Mouse (Mus musculus) layer of hippocampus, adult 9-10 months (tissue): ENCODE results near the gene Ftsj1.

Experiments used
- DNase-seq: peaks from one replicate; pipeline ENCODE4 v3.0.0; 2022; ENCODE audit warnings: low spot score

The Ftsj1 gene

DNA sequence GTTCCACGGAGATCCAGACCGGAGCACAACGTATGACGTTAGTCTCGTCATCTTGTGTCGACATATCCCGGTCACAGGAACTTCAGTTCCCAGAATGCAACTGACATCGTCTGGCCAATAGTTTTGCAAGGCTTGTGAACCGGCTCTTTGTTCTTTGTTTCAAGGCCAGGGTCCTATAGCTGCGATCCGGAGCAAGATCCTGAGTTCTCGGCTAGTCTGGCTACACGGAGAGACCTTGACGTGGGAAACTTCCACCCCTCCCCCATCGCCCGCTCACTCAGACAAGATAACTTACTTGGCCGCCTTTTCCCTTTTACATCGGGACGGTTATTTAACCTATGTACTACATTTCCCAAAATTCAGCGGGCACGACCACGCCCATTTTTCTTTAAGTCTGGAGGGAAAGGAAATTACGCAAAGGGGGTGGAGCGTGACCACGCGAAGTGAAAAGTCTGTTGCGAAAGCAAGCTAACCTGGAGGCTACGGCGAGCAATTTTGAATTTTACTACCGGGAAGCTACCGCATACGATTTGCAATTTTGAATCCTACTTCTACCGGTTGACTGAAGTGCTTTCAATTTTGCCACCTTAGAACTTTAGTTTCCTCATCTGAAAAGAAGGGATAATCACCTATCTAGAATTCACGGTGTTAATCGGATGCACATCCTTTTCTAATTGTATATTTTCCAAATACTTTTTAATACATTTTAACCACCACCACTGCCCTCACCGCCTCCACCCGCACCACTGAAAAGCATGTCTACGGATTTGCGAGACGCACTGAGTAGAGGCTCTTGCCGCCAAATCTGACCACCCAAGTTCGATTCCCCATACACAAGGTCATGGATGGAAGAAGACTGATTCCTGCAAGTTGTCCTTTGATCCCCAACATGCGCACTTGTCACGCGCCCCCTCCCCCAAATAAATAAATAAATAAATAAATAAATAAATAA is at the start of gene Ftsj1:
Gene Ftsj1 (minus strand): TSS at position 73 of the 952 bp plus-strand sequence.
- peak; percentile 85 for DNase-seq

- no peak for DNase-seq
These were observed 36.4 kb upstream of the Ftsj1 start for GRCm38 (mm10) chrX:8288621-8289020.

GRCm38 (mm10) chrX:8274056-8274455 is 21.9 kb upstream of the Ftsj1 start:
- DNase-seq = no peak

DNA sequence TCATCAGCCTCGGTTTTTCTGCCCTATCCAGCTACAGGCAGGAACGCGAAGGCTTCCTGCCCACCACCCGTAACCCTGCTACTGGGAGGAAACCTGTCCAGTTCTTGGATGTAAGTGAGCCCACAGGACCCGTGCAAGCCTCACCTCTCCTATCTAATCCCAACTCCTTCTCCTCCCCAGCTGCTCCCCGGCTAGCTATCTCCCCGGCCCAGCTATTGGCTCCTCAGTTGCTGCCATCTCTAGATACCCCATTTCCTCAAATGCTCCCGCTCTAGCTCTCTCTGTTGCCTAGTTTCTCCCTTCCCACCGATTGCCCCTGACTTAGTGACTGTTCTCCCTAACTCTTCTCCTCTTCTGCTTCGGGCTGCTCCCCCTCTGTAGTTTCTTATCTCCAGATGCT is 19.8 kb upstream of the Ftsj1 start:
- DNase-seq = no peak

DNA sequence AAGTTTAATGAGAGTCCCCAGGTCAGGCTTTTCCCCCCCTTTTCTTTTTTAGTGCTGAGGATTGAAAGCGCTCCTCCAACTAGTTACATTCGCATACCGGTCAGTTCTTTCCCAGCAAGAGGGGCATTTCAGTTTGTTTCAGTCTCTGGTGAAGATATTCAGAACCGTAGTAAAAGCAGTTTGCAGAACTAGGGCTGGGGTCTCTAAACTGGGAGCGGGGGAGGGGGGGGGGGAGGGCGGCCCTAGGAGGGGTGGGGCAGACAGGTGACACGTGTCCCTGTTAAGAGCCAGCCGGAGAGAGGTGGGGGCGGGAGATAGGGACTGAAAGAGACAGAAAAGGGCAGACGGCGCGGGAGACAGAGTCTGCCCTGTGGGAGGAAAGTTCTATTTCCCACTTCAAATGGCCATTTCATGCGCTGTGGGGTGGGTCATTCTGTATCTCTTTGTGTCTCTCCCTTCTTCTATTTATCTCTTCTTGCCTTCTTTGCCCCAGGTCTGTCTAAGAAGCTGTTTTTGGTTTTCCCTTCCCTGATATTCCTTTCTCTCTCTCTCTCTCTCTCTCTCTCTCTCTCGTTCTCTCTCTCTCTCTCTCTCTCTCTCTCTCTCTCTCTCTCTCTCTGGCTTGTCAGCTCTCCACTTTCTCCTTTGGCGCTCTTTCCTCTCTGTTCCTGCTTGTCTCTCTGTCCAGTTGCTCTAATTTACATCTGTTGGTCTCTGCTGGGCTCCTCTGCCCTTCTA is 19.0 kb upstream of the Ftsj1 start, which contains the start of gene Slc38a5:
Gene Slc38a5 (plus strand): TSS at position 51 of the 738 bp plus-strand sequence.
- no peak for DNase-seq

GRCm38 (mm10) chrX:8264222-8264621 is 12.0 kb upstream of the Ftsj1 start:
- no peak for DNase-seq

DNA sequence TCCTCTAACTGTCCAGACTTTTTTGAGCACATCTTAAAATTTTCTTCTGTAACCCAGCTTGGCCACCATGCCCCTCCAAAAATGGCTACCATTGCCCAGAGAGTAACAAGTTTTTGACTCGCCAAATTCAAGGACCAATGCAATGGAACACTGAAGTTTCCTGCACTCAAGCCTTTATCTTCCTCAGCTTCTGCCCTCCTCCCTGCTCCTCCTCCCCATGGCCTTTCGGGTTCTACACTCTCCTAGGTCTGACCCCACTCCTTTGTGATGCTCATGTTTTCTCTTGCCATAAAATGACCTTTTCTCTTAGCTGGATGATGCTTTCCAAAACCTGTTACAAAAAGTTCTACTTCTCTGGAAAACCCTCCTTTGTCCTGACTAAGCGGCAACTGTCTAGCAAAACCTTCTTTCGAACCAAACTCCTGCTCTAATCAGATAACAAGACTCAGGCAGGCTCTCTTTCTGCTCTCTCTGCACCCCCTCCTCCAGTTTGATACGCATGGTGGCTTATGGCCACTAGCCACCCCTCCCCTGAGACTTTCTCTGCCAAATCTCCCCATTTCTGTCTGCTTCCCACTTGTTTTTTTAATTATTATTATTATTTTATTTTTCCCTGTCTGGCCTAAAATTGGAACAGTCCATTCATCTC is 11.1 kb upstream of the Ftsj1 start:
- no peak for DNase-seq

- no peak for DNase-seq
These were observed 7.3 kb upstream of the Ftsj1 start for GRCm38 (mm10) chrX:8259478-8259877.

DNA sequence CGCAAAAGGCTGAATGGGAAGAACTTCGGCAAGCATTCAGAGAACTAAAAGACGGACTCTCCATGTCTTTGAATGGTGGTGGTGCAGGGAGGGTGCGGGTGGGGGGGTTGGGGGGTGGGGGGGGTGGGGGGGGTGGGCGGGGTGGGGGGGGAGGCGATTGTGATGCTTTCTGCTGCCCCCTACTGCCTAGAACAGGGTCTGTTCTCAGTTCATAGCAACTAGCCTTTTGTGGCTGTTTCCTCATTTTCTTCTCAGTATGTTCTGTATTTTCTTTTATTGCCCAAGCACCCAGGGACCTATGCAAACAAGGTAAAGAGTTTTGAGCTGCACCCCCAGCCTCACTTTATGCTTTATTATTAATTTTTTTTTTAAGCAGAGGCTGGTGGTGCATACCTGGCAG is 3.6 kb upstream of the Ftsj1 start:
- DNase-seq = no peak

GRCm38 (mm10) chrX:8253711-8254110 is 1.5 kb upstream of the Ftsj1 start:
- DNase-seq = no peak

DNA sequence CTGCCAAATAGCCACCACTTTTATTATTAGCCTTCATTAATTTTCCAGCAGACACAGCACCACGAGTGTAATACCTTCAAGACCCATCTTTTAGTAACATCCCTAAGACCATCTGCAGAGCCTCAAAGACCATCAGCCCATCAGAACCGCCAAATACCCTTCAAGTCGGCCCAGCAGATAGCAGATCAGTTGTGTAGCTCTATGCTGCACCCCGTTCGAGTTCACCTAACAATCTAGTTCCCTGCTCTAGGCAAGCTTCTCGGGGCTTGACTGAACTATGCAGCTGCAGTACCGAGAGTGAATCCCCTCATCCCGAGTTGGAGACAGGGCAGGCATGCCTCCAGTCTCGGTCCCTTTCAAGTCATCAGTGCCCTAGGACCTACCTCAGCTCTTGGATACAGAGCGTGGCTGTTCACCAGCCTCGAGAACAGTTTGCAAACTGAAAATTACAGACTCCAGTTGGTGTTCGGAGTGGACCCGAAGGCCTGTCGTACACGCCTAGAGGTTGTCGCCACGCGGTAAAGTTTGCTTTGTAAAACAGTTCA is 345 bp downstream of the Ftsj1 start:
- DNase-seq = no peak

DNA sequence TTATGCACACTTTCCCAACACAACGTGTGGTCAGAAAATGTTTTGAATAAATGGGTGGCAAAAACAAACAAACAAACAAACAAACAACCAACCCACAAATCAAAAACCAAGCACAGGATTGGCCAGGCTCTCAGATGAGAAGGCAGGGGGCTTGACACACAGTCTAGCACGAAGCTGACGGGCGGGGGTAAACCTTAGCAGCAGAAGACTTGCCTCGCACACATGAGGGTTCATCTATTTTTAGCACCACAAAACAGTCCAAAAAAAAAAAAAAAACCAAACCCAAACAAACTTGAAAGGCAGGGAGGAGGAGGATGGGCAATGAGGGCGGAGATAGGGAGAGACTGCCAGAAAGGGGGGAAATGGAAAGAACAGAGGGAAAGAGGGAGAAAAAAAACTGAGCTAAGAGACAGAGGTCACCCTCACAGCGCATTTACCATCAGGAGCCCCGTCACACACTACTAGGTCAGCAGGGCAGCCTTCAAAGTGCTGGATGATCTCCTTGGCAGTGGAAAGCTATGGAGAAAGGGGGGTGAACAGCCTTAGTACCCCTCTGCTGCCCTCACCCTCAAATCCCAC is 3.6 kb downstream of the Ftsj1 start:
- no peak for DNase-seq

DNA sequence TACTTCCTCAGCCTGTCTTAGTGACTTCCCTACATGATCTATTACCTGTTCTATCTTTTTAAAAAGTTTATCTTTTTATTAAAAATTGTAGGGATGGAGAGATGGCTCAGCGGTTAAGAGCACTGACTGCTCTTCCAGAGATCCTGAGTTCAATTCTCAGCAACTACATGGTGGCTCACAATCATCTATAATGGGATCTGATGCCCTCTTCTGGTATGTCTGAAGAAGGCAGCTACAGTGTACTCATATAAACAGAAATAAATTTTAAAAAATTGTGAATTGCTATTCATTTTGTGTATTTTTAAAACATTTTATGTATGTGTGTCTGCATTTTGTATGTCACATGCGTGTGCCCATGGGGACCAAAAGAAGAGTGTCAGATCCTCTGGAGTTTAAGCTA is 4.5 kb downstream of the Ftsj1 start:
- DNase-seq = no peak

- no peak for DNase-seq
These were observed 13.3 kb downstream of the Ftsj1 start for GRCm38 (mm10) chrX:8238804-8239395.

- no peak for DNase-seq
These were observed 15.5 kb downstream of the Ftsj1 start for GRCm38 (mm10) chrX:8236704-8237103.

- no peak for DNase-seq
These were observed 18.6 kb downstream of the Ftsj1 start for GRCm38 (mm10) chrX:8233602-8234001.

GRCm38 (mm10) chrX:8230272-8230671 is 21.9 kb downstream of the Ftsj1 start:
- no peak for DNase-seq

- DNase-seq = no peak
These were observed 28.7 kb downstream of the Ftsj1 start for GRCm38 (mm10) chrX:8223473-8223872.

DNA sequence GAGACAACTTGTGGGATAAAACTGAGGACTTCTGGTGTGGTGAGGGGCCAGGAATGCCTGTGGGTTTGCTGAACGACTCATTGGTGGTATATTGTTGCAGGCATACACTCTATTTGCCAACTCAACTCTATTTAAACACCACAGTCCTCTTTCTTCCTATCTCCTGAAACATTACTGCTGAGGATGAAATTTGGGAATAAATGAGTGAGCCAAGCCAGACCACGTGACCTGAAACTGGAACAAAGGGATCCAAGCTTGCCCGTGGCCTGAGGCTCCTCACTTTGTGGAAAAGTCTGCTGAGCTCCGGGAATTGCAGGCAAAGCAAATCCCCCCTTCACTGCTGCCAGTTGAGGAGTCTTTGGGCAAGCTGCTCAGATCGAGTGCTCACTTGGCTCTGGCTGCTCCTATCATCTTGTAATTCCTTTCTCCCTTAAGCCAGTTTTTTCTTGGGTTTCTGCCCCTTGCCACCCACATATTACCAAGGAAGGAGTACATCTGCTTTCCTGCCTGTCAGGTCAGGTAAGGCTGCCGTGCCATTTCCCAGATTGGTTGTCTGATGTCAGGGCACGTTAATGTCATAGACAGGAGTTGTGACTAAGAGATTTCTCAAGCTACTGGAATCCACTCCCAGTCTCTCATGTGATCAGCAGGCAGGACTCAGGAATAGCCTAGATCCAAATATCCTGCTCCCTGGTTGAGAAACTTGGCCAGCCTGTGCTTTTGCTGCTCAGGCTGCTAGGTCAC is 29.4 kb downstream of the Ftsj1 start:
- no peak for DNase-seq

GRCm38 (mm10) chrX:8222296-8222677 is 29.9 kb downstream of the Ftsj1 start:
- DNase-seq = peak; percentile 49

- DNase-seq = no peak
These were observed 32.6 kb downstream of the Ftsj1 start for GRCm38 (mm10) chrX:8219651-8220050.
